Mouse (Mus musculus) neural tube, embryonic 13.5 days (tissue): ENCODE measurements around the gene Mertk. TPM values are rescaled to one million over a fixed set of nuclear protein-coding genes. Genes with fewer than 3 reads are reported as not detected.
A peak's percentile ranks its signal among the peaks of the same experiment; 100 is the strongest.

Experiments used
- ATAC-seq: fragments of 200-750 bp; cut with Nextera tagmentation; 2 replicates; pipeline ENCODE4 v1.8.0; 2017; ENCODE audit warnings: low read depth, mild to moderate bottlenecking, moderate TSS enrichment, moderate library complexity
- H3K27ac ChIP-seq: fragments of 300-500 bp; sonication (generic); replicated peaks from 2 replicates; pipeline ENCODE4 v1.5.1; 2015; ENCODE audit warnings: moderate library complexity, mild to moderate bottlenecking, inconsistent platforms
- H3K27me3 ChIP-seq: fragments of 300-500 bp; sonication (generic); 2 replicates; pipeline ENCODE4 v1.6.1; 2015; ENCODE audit warnings: mild to moderate bottlenecking, inconsistent platforms
- H3K36me3 ChIP-seq: fragments of 300-500 bp; sonication (generic); 2 replicates; pipeline ENCODE4 v1.6.1; 2015; ENCODE audit warnings: mild to moderate bottlenecking, inconsistent platforms
- H3K4me1 ChIP-seq: fragments of 300-500 bp; sonication (generic); replicated peaks from 2 replicates; pipeline ENCODE4 v1.6.1; 2015; ENCODE audit warnings: inconsistent platforms
- H3K4me2 ChIP-seq: fragments of 300-500 bp; sonication (generic); 2 replicates; pipeline ENCODE4 v1.6.1; 2015; ENCODE audit warnings: inconsistent platforms, mild to moderate bottlenecking, moderate library complexity
- H3K4me3 ChIP-seq: fragments of 300-500 bp; sonication (generic); 2 replicates; pipeline ENCODE4 v1.5.1; 2015; ENCODE audit warnings: mild to moderate bottlenecking, inconsistent platforms
- H3K9ac ChIP-seq: fragments of 300-500 bp; sonication (generic); 2 replicates; pipeline ENCODE4 v1.6.1; 2015; ENCODE audit warnings: moderate library complexity, mild to moderate bottlenecking, inconsistent platforms
- H3K9me3 ChIP-seq: fragments of 300-500 bp; sonication (generic); 2 replicates; pipeline ENCODE4 v1.6.1; 2016; ENCODE audit warnings: inconsistent platforms
- WGBS: fragments of 180-500 bp; shearing (Covaris S2); methylation state at CpG from one replicate; pipeline ENCODE4 v1.1.7; 2015; 5-methylcytosine and 5-hydroxymethylcytosine counted together
- polyA plus RNA-seq: library from polyadenylated mRNA; unstranded; fragments of >200 nt; fragmentation: Nextera tagmentation; extraction: Ambion mirVana; gene quantifications from 2 replicates; pipeline ENCODE4 v1.2.1, GENCODE M21; 2015

Mertk gene
- polyA plus RNA-seq, 1 experiment from 2014 or later, result 2.2 TPM

- Histone ChIP-seq H3K27me3 (no peaks in the 10 kb centered on the region), H3K9ac (no peak overlapping the region), H3K36me3 (no peaks in the 10 kb centered on the region), H3K4me1 (peaks cover 9% of the 10 kb centered on the region), H3K27ac (no peak overlapping the region), H3K9me3 (no peaks in the 10 kb centered on the region), H3K4me3 (no peak overlapping the region), H3K4me2 (no peak overlapping the region)
- WGBS, result 84% methylated on average over 7 of the region's 7 CpGs
- ATAC-seq, result no peak
These were observed 27.9 kb downstream of the Mertk start for GRCm38 (mm10) chr2:128726626-128727025.

- no peaks in the 10 kb centered on the region for H3K27me3 ChIP-seq
- WGBS, result 68% methylated on average over 3 of the region's 3 CpGs
- no peak for ATAC-seq
These were observed 28.8 kb downstream of the Mertk start for GRCm38 (mm10) chr2:128727552-128727951.

GRCm38 (mm10) chr2:128728066-128728465, 29.3 kb downstream of the Mertk start:
- H3K4me1 ChIP-seq, result peaks cover 9% of the 10 kb centered on the region
- H3K4me2 ChIP-seq, result no peak overlapping the region
- H3K36me3 ChIP-seq, result no peaks in the 10 kb centered on the region
- no peak overlapping the region for H3K9ac ChIP-seq
- no peaks in the 10 kb centered on the region for H3K9me3 ChIP-seq
- no peak for ATAC-seq
- H3K4me3 ChIP-seq, result no peak overlapping the region
- no peaks in the 10 kb centered on the region for H3K27me3 ChIP-seq
- 77% methylated on average over 4 of the region's 4 CpGs for WGBS
- H3K27ac ChIP-seq, result no peak overlapping the region

More at GRCm38 (mm10) chr2:128727552-128727951, 28.8 kb downstream of the Mertk start:
- H3K4me3 ChIP-seq, result no peak overlapping the region
- no peak overlapping the region for H3K9ac ChIP-seq
- H3K4me1 ChIP-seq, result peaks cover 9% of the 10 kb centered on the region
- no peak overlapping the region for H3K27ac ChIP-seq
- no peaks in the 10 kb centered on the region for H3K9me3 ChIP-seq
- no peak overlapping the region for H3K4me2 ChIP-seq
- H3K36me3 ChIP-seq, result no peaks in the 10 kb centered on the region

GRCm38 (mm10) chr2:128729141-128729540, 30.4 kb downstream of the Mertk start:
- WGBS, result 40% methylated on average over 7 of the region's 7 CpGs
- Histone ChIP-seq H3K27ac (no peak overlapping the region), H3K9ac (no peak overlapping the region), H3K36me3 (no peaks in the 10 kb centered on the region), H3K27me3 (no peaks in the 10 kb centered on the region), H3K9me3 (no peaks in the 10 kb centered on the region), H3K4me3 (no peak overlapping the region), H3K4me2 (no peak overlapping the region), H3K4me1 (peaks cover 9% of the 10 kb centered on the region)
- ATAC-seq, result peak; percentile 53

GRCm38 (mm10) chr2:128731514-128731913, 32.8 kb downstream of the Mertk start:
- H3K27me3 ChIP-seq, result no peaks in the 10 kb centered on the region
- 78% methylated on average over 10 of the region's 10 CpGs for WGBS
- H3K36me3 ChIP-seq, result no peaks in the 10 kb centered on the region
- H3K4me3 ChIP-seq, result no peak overlapping the region
- no peaks in the 10 kb centered on the region for H3K9me3 ChIP-seq
- H3K4me1 ChIP-seq, result peaks cover 9% of the 10 kb centered on the region
- no peak overlapping the region for H3K4me2 ChIP-seq
- H3K9ac ChIP-seq, result no peak overlapping the region
- ATAC-seq, result no peak
- H3K27ac ChIP-seq, result no peak overlapping the region

GRCm38 (mm10) chr2:128731951-128732350, 33.2 kb downstream of the Mertk start:
- H3K4me2 ChIP-seq, result no peak overlapping the region
- H3K9ac ChIP-seq, result no peak overlapping the region
- H3K27me3 ChIP-seq, result no peaks in the 10 kb centered on the region
- H3K27ac ChIP-seq, result no peak overlapping the region
- H3K36me3 ChIP-seq, result no peaks in the 10 kb centered on the region
- 94% methylated on average over 1 of the region's 1 CpGs for WGBS
- no peak overlapping the region for H3K4me3 ChIP-seq
- H3K4me1 ChIP-seq, result peaks cover 9% of the 10 kb centered on the region
- ATAC-seq, result no peak
- H3K9me3 ChIP-seq, result no peaks in the 10 kb centered on the region

- Histone ChIP-seq H3K27me3 (no peaks in the 10 kb centered on the region), H3K4me3 (no peak overlapping the region), H3K9me3 (no peaks in the 10 kb centered on the region), H3K9ac (no peak overlapping the region), H3K4me2 (no peak overlapping the region), H3K27ac (no peak overlapping the region), H3K4me1 (no peaks in the 10 kb centered on the region), H3K36me3 (no peaks in the 10 kb centered on the region)
- WGBS, result 71% methylated on average over 3 of the region's 3 CpGs
- no peak for ATAC-seq
These were observed 36.3 kb downstream of the Mertk start for GRCm38 (mm10) chr2:128735089-128735488.

- H3K4me3 ChIP-seq, result no peak overlapping the region
- no peaks in the 10 kb centered on the region for H3K4me1 ChIP-seq
- H3K4me2 ChIP-seq, result no peak overlapping the region
- H3K27me3 ChIP-seq, result no peaks in the 10 kb centered on the region
- no peaks in the 10 kb centered on the region for H3K36me3 ChIP-seq
- WGBS, result 80% methylated on average over 2 of the region's 2 CpGs
- ATAC-seq, result no peak
- no peak overlapping the region for H3K9ac ChIP-seq
- H3K9me3 ChIP-seq, result no peaks in the 10 kb centered on the region
- H3K27ac ChIP-seq, result no peak overlapping the region
These were observed 38.3 kb downstream of the Mertk start for GRCm38 (mm10) chr2:128737051-128737450.

- Histone ChIP-seq H3K9ac (no peak overlapping the region), H3K27ac (no peak overlapping the region), H3K4me3 (no peak overlapping the region), H3K4me1 (no peaks in the 10 kb centered on the region), H3K36me3 (no peaks in the 10 kb centered on the region), H3K27me3 (no peaks in the 10 kb centered on the region), H3K4me2 (no peak overlapping the region), H3K9me3 (no peaks in the 10 kb centered on the region)
- 92% methylated on average over 4 of the region's 4 CpGs for WGBS
- no peak for ATAC-seq
These were observed 39.0 kb downstream of the Mertk start for GRCm38 (mm10) chr2:128737796-128738195.

GRCm38 (mm10) chr2:128738725-128739258, 40.0 kb downstream of the Mertk start:
- Histone ChIP-seq H3K27ac (no peak overlapping the region), H3K4me2 (no peak overlapping the region), H3K4me1 (no peaks in the 10 kb centered on the region), H3K4me3 (no peak overlapping the region), H3K9me3 (no peaks in the 10 kb centered on the region), H3K27me3 (no peaks in the 10 kb centered on the region), H3K36me3 (no peaks in the 10 kb centered on the region), H3K9ac (no peak overlapping the region)
- ATAC-seq, result no peak
- 86% methylated on average over 10 of the region's 10 CpGs for WGBS

GRCm38 (mm10) chr2:128745879-128746620, 47.3 kb downstream of the Mertk start:
- Histone ChIP-seq H3K4me1 (no peaks in the 10 kb centered on the region), H3K27ac (no peak overlapping the region), H3K27me3 (no peaks in the 10 kb centered on the region), H3K9me3 (no peaks in the 10 kb centered on the region), H3K9ac (0 out of 2 replicates have a peak overlapping the region, but pooled peaks have one; percentile 12), H3K4me2 (no peak overlapping the region), H3K36me3 (no peaks in the 10 kb centered on the region), H3K4me3 (no peak overlapping the region)
- ATAC-seq, result no peak
- 68% methylated on average over 12 of the region's 12 CpGs for WGBS

GRCm38 (mm10) chr2:128746621-128747151, 47.9 kb downstream of the Mertk start:
- 55% methylated on average over 5 of the region's 5 CpGs for WGBS
- Histone ChIP-seq H3K4me1 (no peaks in the 10 kb centered on the region), H3K36me3 (no peaks in the 10 kb centered on the region), H3K27me3 (no peaks in the 10 kb centered on the region), H3K4me3 (no peak overlapping the region), H3K9ac (no peak overlapping the region), H3K27ac (no peak overlapping the region), H3K9me3 (no peaks in the 10 kb centered on the region), H3K4me2 (no peak overlapping the region)
- ATAC-seq, result no peak
